In genomic region chrX:114897506-114897905, GRCm38 (mm10) we compare ENCODE assay signal across 32 mouse cellular contexts. TPM values are rescaled to one million over a fixed set of nuclear protein-coding genes. Genes with fewer than 3 reads are reported as not detected.
A peak's percentile ranks its signal among the peaks of the same experiment; 100 is the strongest.
DNase-seq lines count a peak whose midpoint lies in the region; ATAC-seq and TF ChIP-seq lines count a peak whose summit lies in the region.
"Had no signal": no experiment of that assay in that cellular context is flagged by ENCODE, and none has a peak within 500 bp of the region (broad histone marks: within the 10 kb centered on the region; RNA-seq: fewer than 3 reads in every experiment).

No protein-coding gene starts in this region.

- 90% methylated on average over 3 of the region's 3 CpGs for WGBS in midbrain, postnatal 0 days
- whole genome bisulfite sequencing in lung, adult 2 months, result 77% methylated on average over 3 of the region's 3 CpGs

- 0 out of 2 replicates have a peak, but pooled peaks have one; percentile 42 for TF ChIP-seq EP300 in ES-Bruce4 (IDR thresholded peaks at IDR 0.05; ENCODE audit: insufficient read depth, low read depth, low read length)

- DNase-seq in ES-CJ7 (ENCODE audit: low read depth, low spot score), result peak; percentile 60
- peak; percentile 80 for DNase-seq in R1 (ENCODE audit: low read depth, low spot score)
- DNase-seq in ZHBTc4 (ENCODE audit: low read depth, low spot score), result peak; percentile 52
- no peak for DNase-seq in midbrain, postnatal 0 days (ENCODE audit: low spot score)
- DNase-seq in lung, adult 2 months, result no peak
- DNase-seq in frontal cortex, postnatal 25 days (ENCODE audit: low spot score in 2 of 2), result no peak
- no peak for DNase-seq in thymus, adult 18-20 months
- DNase-seq: adrenal gland, adult 2 months; adrenal gland, adult 8-10 months; adrenal gland, postnatal 10 days; adrenal gland, postnatal 14 days; adrenal gland, postnatal 25 days; adrenal gland, postnatal 36 days; B cell, adult 2 months; cerebellum, adult 11 months; cerebellum, adult 11-12 months; cerebellum, adult 18-20 months; cerebellum, adult 2 months; cerebellum, adult 8-10 months; cerebellum, adult 9-10 months had no signal

- TF ChIP-seq POLR2A in ES-Bruce4 (IDR thresholded peaks at IDR 0.05; ENCODE audit: insufficient read depth, low read length), result no peak
- TF ChIP-seq POLR2A in lung, adult 2 months (IDR thresholded peaks at IDR 0.05; ENCODE audit: borderline replicate concordance, extremely low read depth, low read depth, low read length), result no peak

- TF ChIP-seq CTCF in ES-Bruce4 (IDR thresholded peaks at IDR 0.05; ENCODE audit: low read depth, low read length), result no peak
- TF ChIP-seq CTCF in midbrain, postnatal 0 days (IDR thresholded peaks at IDR 0.05), result no peak
- no peak for TF ChIP-seq CTCF in lung, adult 2 months (IDR thresholded peaks at IDR 0.05; ENCODE audit: insufficient read depth, low read length)

- no peak overlapping the region for H3K4me3 ChIP-seq in ES-Bruce4 (ENCODE audit: low read depth, low read length)
- H3K4me3 ChIP-seq in midbrain, postnatal 0 days (ENCODE audit: low read depth, low read length), result no peak overlapping the region
- H3K4me3 ChIP-seq in lung, adult 2 months (replicated peaks; ENCODE audit: extremely low read depth, low read depth, low read length), result no peak overlapping the region

- H3K27me3 ChIP-seq in ES-Bruce4 (ENCODE audit: control insufficient read depth, insufficient read depth, low read length, poor library complexity, severe bottlenecking), result no peaks in the 10 kb centered on the region
- H3K27me3 ChIP-seq in midbrain, postnatal 0 days (ENCODE audit: insufficient read depth, low read length), result no peaks in the 10 kb centered on the region
- H3K27me3 ChIP-seq: CH12.LX had no signal

- peaks cover 14% of the 10 kb centered on the region for H3K9me3 ChIP-seq in ES-Bruce4 (replicated peaks; ENCODE audit: control insufficient read depth, insufficient read depth, low read length, poor library complexity, severe bottlenecking)
- no peaks in the 10 kb centered on the region for H3K9me3 ChIP-seq in midbrain, postnatal 0 days (ENCODE audit: low read length)
- H3K9me3 ChIP-seq: G1E had no signal

- ATAC-seq in midbrain, postnatal 0 days (ENCODE audit: low FRiP score), result no peak
- ATAC-seq: activated CD4-positive, CD25-positive, alpha-beta regulatory T cell, adult 4 months; CD4-positive, CD25-positive, alpha-beta regulatory T cell, adult 4 months; Patski had no signal

- no peaks in the 10 kb centered on the region for H3K36me3 ChIP-seq in ES-Bruce4 (ENCODE audit: control insufficient read depth, insufficient read depth, low read length, poor library complexity, severe bottlenecking)
- H3K36me3 ChIP-seq in midbrain, postnatal 0 days (ENCODE audit: insufficient read depth, low read length), result no peaks in the 10 kb centered on the region
- H3K36me3 ChIP-seq: G1E had no signal

- no peaks in the 10 kb centered on the region for H3K4me1 ChIP-seq in ES-Bruce4 (ENCODE audit: control insufficient read depth, insufficient read depth, low read length)
- no peaks in the 10 kb centered on the region for H3K4me1 ChIP-seq in midbrain, postnatal 0 days (ENCODE audit: insufficient read depth, low read length)
- no peaks in the 10 kb centered on the region for H3K4me1 ChIP-seq in lung, adult 2 months (ENCODE audit: control insufficient read depth, insufficient read depth, low read length)

- H3K4me2 ChIP-seq in midbrain, postnatal 0 days (ENCODE audit: low read depth, low read length, poor library complexity, severe bottlenecking), result no peak overlapping the region

- no peak overlapping the region for H3K27ac ChIP-seq in ES-Bruce4 (ENCODE audit: insufficient read depth, low read length)
- no peak overlapping the region for H3K27ac ChIP-seq in midbrain, postnatal 0 days (ENCODE audit: low read depth, low read length)

- H3K9ac ChIP-seq in ES-Bruce4 (ENCODE audit: low read depth, poor library complexity, severe bottlenecking), result no peak overlapping the region
- H3K9ac ChIP-seq in midbrain, postnatal 0 days (replicated peaks; ENCODE audit: low read length, poor library complexity, severe bottlenecking), result no peak overlapping the region

RNA-seq across cellular contexts. Expression of gene Ube2dnl1, which starts 7.3 kb away (rescaled TPM):
- 1.2 TPM in 1 of 2 replicates, not detected in the other for polyA plus RNA-seq in ES-Bruce4 (2011; ENCODE audit: insufficient read depth, insufficient read length, low read depth, missing spikeins)
- total RNA-seq in midbrain, postnatal 0 days (2014; rRNA removed), result not detected in 2 replicates
- polyA plus RNA-seq in midbrain, postnatal 0 days (2015; fragmentation: Nextera tagmentation; extraction: Ambion mirVana), result not detected in 2 replicates
- not detected in 2 replicates for polyA plus RNA-seq in lung, adult 2 months (2012; rRNA removed)
- total RNA-seq: adrenal gland, adult 18-20 months; adrenal gland, adult 2 months; adrenal gland, adult 8-10 months; adrenal gland, postnatal 10 days; adrenal gland, postnatal 14 days; adrenal gland, postnatal 25 days; adrenal gland, postnatal 36 days; adrenal gland, postnatal 4 days; CH12.LX; G1E; MEL had no signal
- polyA plus RNA-seq: activated CD4-positive, CD25-positive, alpha-beta regulatory T cell, adult 4 months; adrenal gland, adult 2 months; brain, embryonic 14.5 days; C2C12; CD4-positive, CD25-positive, alpha-beta regulatory T cell, adult 4 months; cerebellum, adult 2 months; G1E; Patski had no signal

RNA-seq across cellular contexts. Expression of gene Ube2dnl2, which starts 9.9 kb away (rescaled TPM):
- polyA plus RNA-seq in ES-Bruce4 (2011; ENCODE audit: insufficient read depth, insufficient read length, low read depth, missing spikeins), result not detected in 2 replicates
- not detected in 2 replicates for total RNA-seq in midbrain, postnatal 0 days (2014; rRNA removed)
- polyA plus RNA-seq in midbrain, postnatal 0 days (2015; fragmentation: Nextera tagmentation; extraction: Ambion mirVana), result not detected in 2 replicates
- not detected in 2 replicates for polyA plus RNA-seq in lung, adult 2 months (2012; rRNA removed)
- total RNA-seq: adrenal gland, adult 18-20 months; adrenal gland, adult 2 months; adrenal gland, adult 8-10 months; adrenal gland, postnatal 10 days; adrenal gland, postnatal 14 days; adrenal gland, postnatal 25 days; adrenal gland, postnatal 36 days; adrenal gland, postnatal 4 days; CH12.LX; ES-E14; G1E; MEL had no signal
- polyA plus RNA-seq: activated CD4-positive, CD25-positive, alpha-beta regulatory T cell, adult 4 months; adrenal gland, adult 2 months; brain, embryonic 14.5 days; C2C12; CD4-positive, CD25-positive, alpha-beta regulatory T cell, adult 4 months; cerebellum, adult 2 months; G1E; Patski had no signal

Comparison
In these comparisons a context has a peak if more than half of its experiments do, and no peak if none do; other contexts are left out.
1. DNase-seq: peak in ES-CJ7 (single experiment), R1 (single experiment) and ZHBTc4 (single experiment); none in midbrain, postnatal 0 days (single experiment), lung, adult 2 months (single experiment), frontal cortex, postnatal 25 days (0 of 2) and thymus, adult 18-20 months (0 of 2).